Mouse (Mus musculus) stomach, postnatal 0 days (tissue): Measurements from ENCODE around the gene Ampd2.

Source experiments
- CTCF ChIP-seq: IDR thresholded peaks from 2 replicates; pipeline ENCODE4 v1.5.1; 2016; ENCODE audit warnings: antibody characterized with exemption, low read depth, mild to moderate bottlenecking, moderate library complexity
- EP300 ChIP-seq: optimal IDR thresholded peaks from 2 replicates; pipeline ENCODE3; 2016; ENCODE audit warnings: antibody characterized with exemption

GRCm38 (mm10) chr3:108033156-108033555 lies 53.3 kb downstream of the Ampd2 start:
- TF ChIP-seq EP300 (no peak), CTCF (no peak)
